In genomic region chr2:149829955-149830535, GRCm38 (mm10) we compare ENCODE assay signal across 9 mouse cellular contexts. TPM values are rescaled to one million over a fixed set of nuclear protein-coding genes. Genes with fewer than 3 reads are reported as not detected.
A peak's percentile ranks its signal among the peaks of the same experiment; 100 is the strongest.
DNase-seq lines count a peak whose midpoint lies in the region; ATAC-seq and TF ChIP-seq lines count a peak whose summit lies in the region.
"Had no signal": no experiment of that assay in that cellular context is flagged by ENCODE, and none has a peak within 500 bp of the region (broad histone marks: within the 10 kb centered on the region; RNA-seq: fewer than 3 reads in every experiment).

No protein-coding gene starts in this region.

- peak overlapping the region; percentile 49 for H3K9ac ChIP-seq in heart, embryonic 15.5 days
- no peak overlapping the region for H3K9ac ChIP-seq in liver, postnatal 0 days (replicated peaks)

- DNase-seq in left cerebral cortex, adult 18-20 months (ENCODE audit: low spot score in 2 of 2) = peak; percentile 49 to 50
- no peak for DNase-seq in left cerebral cortex, adult 8-10 months (ENCODE audit: low spot score in 2 of 2)
- DNase-seq in cerebellum, adult 9-11 months = peak; percentile 61
- no peak for DNase-seq in liver, postnatal 0 days
- no peak for DNase-seq in yolk sac, embryonic 10.5 days (ENCODE audit: low spot score)
- DNase-seq in ovary, postnatal 36 days (ENCODE audit: low spot score) = no peak

- peak overlapping the region; percentile 60 for H3K4me3 ChIP-seq in heart, embryonic 15.5 days
- H3K4me3 ChIP-seq in liver, postnatal 0 days (ENCODE audit: low read depth, low read length) = no peak overlapping the region

- peaks cover 46% of the 10 kb centered on the region for H3K27me3 ChIP-seq in heart, embryonic 15.5 days
- H3K27me3 ChIP-seq in liver, postnatal 0 days (ENCODE audit: insufficient read depth, low read length) = peaks cover 38% of the 10 kb centered on the region

- no peak overlapping the region for H3K27ac ChIP-seq in heart, embryonic 15.5 days
- H3K27ac ChIP-seq in liver, postnatal 0 days (ENCODE audit: low read depth) = no peak overlapping the region

- no peak for TF ChIP-seq CTCF in liver, postnatal 0 days (IDR thresholded peaks at IDR 0.05; ENCODE audit: low read depth)

- WGBS in heart, embryonic 15.5 days = 5% methylated on average over 26 of the region's 26 CpGs
- WGBS in liver, postnatal 0 days (ENCODE audit: insufficient replicate concordance) = 3% methylated on average over 26 of the region's 26 CpGs

- H3K4me1 ChIP-seq in heart, embryonic 15.5 days (replicated peaks) = peaks cover 20% of the 10 kb centered on the region
- no peaks in the 10 kb centered on the region for H3K4me1 ChIP-seq in liver, postnatal 0 days (ENCODE audit: insufficient read depth)

- H3K4me2 ChIP-seq in heart, embryonic 15.5 days = peak overlapping the region; percentile 97
- H3K4me2 ChIP-seq in liver, postnatal 0 days (ENCODE audit: low read depth, low read length) = 0 out of 2 replicates have a peak overlapping the region, but pooled peaks have one; percentile 40

- ATAC-seq in heart, embryonic 15.5 days (replicated peaks; ENCODE audit: insufficient number of reproducible peaks, insufficient read depth, low FRiP score, low read depth) = no peak
- ATAC-seq in liver, postnatal 0 days = no peak
- ATAC-seq in monocyte, adult 5-6 weeks (replicated peaks; ENCODE audit: insufficient number of reproducible peaks, low FRiP score, low TSS enrichment, poor library complexity, severe bottlenecking) = no peak

- no peak for TF ChIP-seq EP300 in liver, postnatal 0 days (IDR thresholded peaks at IDR 0.05; ENCODE audit: low read depth)

- H3K36me3 ChIP-seq in heart, embryonic 15.5 days = no peaks in the 10 kb centered on the region
- H3K36me3 ChIP-seq in liver, postnatal 0 days (replicated peaks; ENCODE audit: insufficient read depth, low read length) = no peaks in the 10 kb centered on the region

- no peaks in the 10 kb centered on the region for H3K9me3 ChIP-seq in heart, embryonic 15.5 days (replicated peaks)
- no peaks in the 10 kb centered on the region for H3K9me3 ChIP-seq in liver, postnatal 0 days (ENCODE audit: low read length)

RNA-seq across cellular contexts. Expression of gene C530025M09Rik, which starts 1.0 kb away (rescaled TPM):
- 1 to 10 TPM; 1.7 to 2.1 TPM for total RNA-seq in left cerebral cortex, adult 18-20 months (2021)
- total RNA-seq in left cerebral cortex, adult 8-10 months (2022) = 1 to 10 TPM; 1.2 to 2.5 (median 1.6) TPM
- not detected in 2 replicates for polyA plus RNA-seq in heart, embryonic 15.5 days (2015; fragmentation: Nextera tagmentation; extraction: Ambion mirVana)
- not detected in 2 replicates for polyA plus RNA-seq in liver, postnatal 0 days (2015; fragmentation: Nextera tagmentation; extraction: Ambion mirVana)
- not detected in 3 replicates for total RNA-seq in monocyte, adult 5-6 weeks (2017)
- polyA plus RNA-seq: liver, embryonic 16.5 days had no signal

RNA-seq across cellular contexts. Expression of gene Syndig1, which starts 1.0 kb away (rescaled TPM):
- 10 to 100 TPM; 52.9 to 64.0 TPM for total RNA-seq in left cerebral cortex, adult 18-20 months (2021)
- 10 to 100 TPM; 53.9 to 58.9 (median 57.0) TPM for total RNA-seq in left cerebral cortex, adult 8-10 months (2022)
- polyA plus RNA-seq in heart, embryonic 15.5 days (2015; fragmentation: Nextera tagmentation; extraction: Ambion mirVana) = 2.7 and 2.9 TPM in 2 replicates
- 0.08 TPM in 1 of 2 replicates, not detected in the other for polyA plus RNA-seq in liver, postnatal 0 days (2015; fragmentation: Nextera tagmentation; extraction: Ambion mirVana)
- not detected in 3 replicates for total RNA-seq in monocyte, adult 5-6 weeks (2017)

Comparison
In these comparisons a context has a peak if more than half of its experiments do, and no peak if none do; other contexts are left out.
1. DNase-seq: peak in left cerebral cortex, adult 18-20 months (2 of 2) and cerebellum, adult 9-11 months (single experiment); none in left cerebral cortex, adult 8-10 months (0 of 2), liver, postnatal 0 days (single experiment), yolk sac, embryonic 10.5 days (single experiment) and ovary, postnatal 36 days (single experiment).
2. RNA of gene Syndig1, which starts 1.0 kb away (total RNA-seq): 52.9 to 64.0 TPM in left cerebral cortex, adult 18-20 months and 53.9 to 58.9 TPM in left cerebral cortex, adult 8-10 months; not detected in monocyte, adult 5-6 weeks; every median in the first group is over 10 times any median in the second.